ENCODE assay signal across 18 mouse cellular contexts in genomic region chr5:33480582-33481317, GRCm38 (mm10). TPM values are rescaled to one million over a fixed set of nuclear protein-coding genes. Genes with fewer than 3 reads are reported as not detected.
DNase-seq lines count a peak whose midpoint lies in the region; ATAC-seq lines count a peak whose summit lies in the region.
"Had no signal": no experiment of that assay in that cellular context is flagged by ENCODE, and none has a peak within 500 bp of the region (broad histone marks: within the 10 kb centered on the region; RNA-seq: fewer than 3 reads in every experiment).

No protein-coding gene starts in this region.

- H3K4me1 ChIP-seq in forebrain, embryonic 13.5 days: peaks cover 11% of the 10 kb centered on the region; the same call in 1 of the 2 replicates
- no peaks in the 10 kb centered on the region for H3K4me1 ChIP-seq in forebrain, embryonic 11.5 days (replicated peaks; ENCODE audit: control insufficient read depth, insufficient read depth, low read length)
- peaks cover 24% of the 10 kb centered on the region for H3K4me1 ChIP-seq in hindbrain, embryonic 13.5 days (replicated peaks)

- H3K4me3 ChIP-seq in forebrain, embryonic 13.5 days: no peak overlapping the region
- no peak overlapping the region for H3K4me3 ChIP-seq in forebrain, embryonic 11.5 days (ENCODE audit: low read depth, low read length)
- no peak overlapping the region for H3K4me3 ChIP-seq in hindbrain, embryonic 13.5 days
- H3K4me3 ChIP-seq: midbrain, embryonic 12.5 days had no signal

- H3K27ac ChIP-seq in forebrain, embryonic 13.5 days: no peak overlapping the region
- H3K27ac ChIP-seq in forebrain, embryonic 11.5 days (ENCODE audit: low read depth, low read length): no peak overlapping the region
- H3K27ac ChIP-seq in hindbrain, embryonic 13.5 days: peak overlapping the region; percentile 74
- H3K27ac ChIP-seq: midbrain, embryonic 12.5 days had no signal

- no peak for DNase-seq in forebrain, embryonic 11.5 days (ENCODE audit: low spot score)
- DNase-seq in mesoderm, embryonic 11.5 days (ENCODE audit: low read depth, low spot score): peak; percentile 16
- DNase-seq in adrenal gland, postnatal 36 days: no peak
- no peak for DNase-seq in frontal cortex, adult 2 months (ENCODE audit: extremely low spot score in 1 of 2, low spot score in 1 of 2)
- DNase-seq: cerebellum, adult 9-11 months; thymus, adult 18-20 months had no signal

- no peaks in the 10 kb centered on the region for H3K9me3 ChIP-seq in forebrain, embryonic 13.5 days (replicated peaks)
- no peaks in the 10 kb centered on the region for H3K9me3 ChIP-seq in forebrain, embryonic 11.5 days (ENCODE audit: control insufficient read depth, low read length)
- H3K9me3 ChIP-seq in hindbrain, embryonic 13.5 days: 0 out of 2 replicates have a peak, but pooled peaks cover 5% of the 10 kb centered on the region
- H3K9me3 ChIP-seq: midbrain, embryonic 12.5 days had no signal

- H3K4me2 ChIP-seq in forebrain, embryonic 13.5 days: no peak overlapping the region
- no peak overlapping the region for H3K4me2 ChIP-seq in forebrain, embryonic 11.5 days (ENCODE audit: low read depth, low read length, severe bottlenecking)
- H3K4me2 ChIP-seq in hindbrain, embryonic 13.5 days: peak overlapping the region; percentile 15; the same call in 1 of the 2 replicates
- H3K4me2 ChIP-seq: liver, embryonic 11.5 days; midbrain, embryonic 12.5 days had no signal

- H3K27me3 ChIP-seq in forebrain, embryonic 13.5 days: peaks cover 14% of the 10 kb centered on the region; the same call in 1 of the 2 replicates
- no peaks in the 10 kb centered on the region for H3K27me3 ChIP-seq in forebrain, embryonic 11.5 days (ENCODE audit: control insufficient read depth, insufficient read depth, low read length)
- peaks cover 53% of the 10 kb centered on the region for H3K27me3 ChIP-seq in hindbrain, embryonic 13.5 days

- no peaks in the 10 kb centered on the region for H3K36me3 ChIP-seq in forebrain, embryonic 13.5 days (ENCODE audit: poor library complexity, severe bottlenecking)
- H3K36me3 ChIP-seq in forebrain, embryonic 11.5 days (ENCODE audit: control insufficient read depth, insufficient read depth, low read length): no peaks in the 10 kb centered on the region
- H3K36me3 ChIP-seq in hindbrain, embryonic 13.5 days: no peaks in the 10 kb centered on the region
- H3K36me3 ChIP-seq: midbrain, embryonic 12.5 days had no signal

- H3K9ac ChIP-seq in forebrain, embryonic 13.5 days: no peak overlapping the region
- H3K9ac ChIP-seq in forebrain, embryonic 11.5 days (ENCODE audit: low read length): no peak overlapping the region
- H3K9ac ChIP-seq in hindbrain, embryonic 13.5 days: peak overlapping the region; percentile 24; the same call in 1 of the 2 replicates
- H3K9ac ChIP-seq: midbrain, embryonic 12.5 days had no signal

- 47% methylated on average over 26 of the region's 26 CpGs for WGBS in forebrain, embryonic 13.5 days
- 61% methylated on average over 26 of the region's 26 CpGs for WGBS in forebrain, embryonic 11.5 days
- WGBS in hindbrain, embryonic 13.5 days: 35% methylated on average over 26 of the region's 26 CpGs

- ATAC-seq in forebrain, embryonic 13.5 days: peak; percentile 45; the same call in 1 of the 2 replicates
- no peak for ATAC-seq in forebrain, embryonic 11.5 days (replicated peaks; ENCODE audit: low FRiP score)
- ATAC-seq in common myeloid progenitor, adult 5-6 weeks (replicated peaks; ENCODE audit: low read depth, poor library complexity, severe bottlenecking): 0 out of 2 replicates have a peak, but pooled peaks have one; percentile 32
- peak; percentile 82 for ATAC-seq in hindbrain, embryonic 13.5 days (ENCODE audit: low FRiP score)
- no peak for ATAC-seq in megakaryocyte-erythroid progenitor cell, adult 5-6 weeks (replicated peaks; ENCODE audit: low FRiP score, low TSS enrichment, poor library complexity, severe bottlenecking)
- ATAC-seq: inflammation-experienced regulatory T-cells, adult 6 months had no signal

RNA-seq across cellular contexts. Expression of gene Nkx1-1, which starts 47.0 kb away (rescaled TPM):
- polyA plus RNA-seq in forebrain, embryonic 13.5 days (2015; fragmentation: Nextera tagmentation; extraction: Ambion mirVana): not detected in 2 replicates
- not detected in 2 replicates for polyA plus RNA-seq in forebrain, embryonic 11.5 days (2014; fragmentation: Nextera tagmentation; extraction: Ambion mirVana)
- not detected in 2 replicates for total RNA-seq in common myeloid progenitor, adult 5-6 weeks (2017)
- 0.38 and 0.45 TPM in 2 replicates for polyA plus RNA-seq in hindbrain, embryonic 13.5 days (2015; fragmentation: Nextera tagmentation; extraction: Ambion mirVana)
- total RNA-seq in adrenal gland, postnatal 36 days (2021): not detected
- not detected in 2 replicates for polyA plus RNA-seq in frontal cortex, adult 2 months (2012; rRNA removed)
- total RNA-seq in megakaryocyte-erythroid progenitor cell, adult 5-6 weeks (2014; fragmentation: Nextera tagmentation): not detected in 2 replicates
- total RNA-seq in megakaryocyte-erythroid progenitor cell, adult 5-6 weeks (2017): not detected in 2 replicates
- total RNA-seq: left cerebral cortex, postnatal 14 days had no signal
- polyA plus RNA-seq: embryonic facial prominence, embryonic 14.5 days; gonadal fat pad, adult 2 months; heart, embryonic 16.5 days; inflammation-experienced regulatory T-cells, adult 6 months; liver, embryonic 11.5 days; lung, embryonic 16.5 days had no signal

Comparison
In these comparisons a context has a peak if more than half of its experiments do, and no peak if none do; other contexts are left out.
1. ATAC-seq: peak in forebrain, embryonic 13.5 days (single experiment), common myeloid progenitor, adult 5-6 weeks (single experiment) and hindbrain, embryonic 13.5 days (single experiment); none in forebrain, embryonic 11.5 days (single experiment) and megakaryocyte-erythroid progenitor cell, adult 5-6 weeks (single experiment).